Mouse (Mus musculus): Measurements from ENCODE around the gene Gadd45gip1.

Gene Gadd45gip1

GRCm38 (mm10) chr8:84831490-84831889 is at the start of gene Gadd45gip1:
Gene Gadd45gip1 (plus strand): TSS chr8:84831522.
- DNase-seq (ENCODE audit: low spot score in 2 of 2), result no peak

- DNase-seq (ENCODE audit: low spot score in 2 of 2), result no peak
Observed at GRCm38 (mm10) chr8:84781686-84782505, 49.4 kb upstream of the Gadd45gip1 start.

GRCm38 (mm10) chr8:84782680-84783079 is 48.6 kb upstream of the Gadd45gip1 start:
- no peak for DNase-seq (ENCODE audit: low spot score in 2 of 2)

- no peak for DNase-seq (ENCODE audit: low spot score in 2 of 2)
Observed at GRCm38 (mm10) chr8:84783198-84783918, 48.0 kb upstream of the Gadd45gip1 start.

- DNase-seq (ENCODE audit: low spot score in 2 of 2), result no peak
Observed at GRCm38 (mm10) chr8:84783919-84784581, 47.3 kb upstream of the Gadd45gip1 start.

GRCm38 (mm10) chr8:84784681-84785505 is 46.4 kb upstream of the Gadd45gip1 start:
- no peak for DNase-seq (ENCODE audit: low spot score in 2 of 2)

- no peak for DNase-seq (ENCODE audit: low spot score in 2 of 2)
Observed at GRCm38 (mm10) chr8:84785506-84785755, 45.9 kb upstream of the Gadd45gip1 start.

GRCm38 (mm10) chr8:84785756-84786677 is 45.3 kb upstream of the Gadd45gip1 start:
- DNase-seq (ENCODE audit: low spot score in 2 of 2), result no peak

- no peak for DNase-seq (ENCODE audit: low spot score in 2 of 2)
Observed at GRCm38 (mm10) chr8:84786801-84787467, 44.4 kb upstream of the Gadd45gip1 start.

- DNase-seq (ENCODE audit: low spot score in 2 of 2), result no peak
Observed at GRCm38 (mm10) chr8:84787523-84788302, 43.6 kb upstream of the Gadd45gip1 start.

- no peak for DNase-seq (ENCODE audit: low spot score in 2 of 2)
Observed at GRCm38 (mm10) chr8:84788896-84789295, 42.4 kb upstream of the Gadd45gip1 start.

GRCm38 (mm10) chr8:84789345-84789744 is 42.0 kb upstream of the Gadd45gip1 start:
- no peak for DNase-seq (ENCODE audit: low spot score in 2 of 2)

GRCm38 (mm10) chr8:84789855-84790486 is 41.4 kb upstream of the Gadd45gip1 start:
- DNase-seq (ENCODE audit: low spot score in 2 of 2), result no peak

GRCm38 (mm10) chr8:84790537-84790936 is 40.8 kb upstream of the Gadd45gip1 start:
- no peak for DNase-seq (ENCODE audit: low spot score in 2 of 2)

- DNase-seq (ENCODE audit: low spot score in 2 of 2), result no peak
Observed at GRCm38 (mm10) chr8:84792429-84792947, 38.8 kb upstream of the Gadd45gip1 start.

- DNase-seq (ENCODE audit: low spot score in 2 of 2), result no peak
Observed at GRCm38 (mm10) chr8:84793134-84793533, 38.2 kb upstream of the Gadd45gip1 start.

GRCm38 (mm10) chr8:84793791-84794485 is 37.4 kb upstream of the Gadd45gip1 start:
- DNase-seq (ENCODE audit: low spot score in 2 of 2), result no peak

GRCm38 (mm10) chr8:84794486-84794885 is 36.8 kb upstream of the Gadd45gip1 start:
- no peak for DNase-seq (ENCODE audit: low spot score in 2 of 2)
